Mouse (Mus musculus): ENCODE results near the gene Pi4kb. TPM values are rescaled to one million over a fixed set of nuclear protein-coding genes. Genes with fewer than 3 reads are reported as not detected.

The Pi4kb gene
- total RNA-seq, 1 experiment from 2014 or later: 40.5 TPM

- peak; percentile 51 for DNase-seq
These were observed 81.7 kb downstream of the Pi4kb start for GRCm38 (mm10) chr3:95056275-95056674.

Small RNAs within 50 kb of the gene (microRNA-seq; reads per million reads assigned to microRNA genes)
- gene Mir7013: 0.76 to 0.85 reads per million in 2 experiments

Other genes starting within 250 kb of the Pi4kb start
- 2.0 and 3.3 TPM in 2 replicates for gene Cgn, start 188.2 kb upstream of the Pi4kb start, total RNA-seq (2021)
- 29.1 and 31.4 TPM in 2 replicates for gene Pogz, start 137.2 kb upstream of the Pi4kb start, total RNA-seq (2021)
- 262 and 280 TPM in 2 replicates for gene Psmb4, start 87.8 kb upstream of the Pi4kb start, total RNA-seq (2021)
- 68.0 and 87.5 TPM in 2 replicates for gene Selenbp1, start 41.7 kb upstream of the Pi4kb start, total RNA-seq (2021)
- 22.4 and 26.9 TPM in 2 replicates for gene Rfx5, start 20.7 kb upstream of the Pi4kb start, total RNA-seq (2021)
- gene Zfp687, start 40.7 kb downstream of the Pi4kb start, total RNA-seq (2021): 30.9 and 33.2 TPM in 2 replicates
- 218 and 243 TPM in 2 replicates for gene Psmd4, start 67.9 kb downstream of the Pi4kb start, total RNA-seq (2021)
- gene Pip5k1a, start 132.2 kb downstream of the Pi4kb start, total RNA-seq (2021): 42.9 and 43.8 TPM in 2 replicates
- 56.6 and 62.8 TPM in 2 replicates for gene Vps72, start 136.3 kb downstream of the Pi4kb start, total RNA-seq (2021)
- 1.4 TPM in 1 of 2 replicates, not detected in the other for gene Tmod4, start 149.7 kb downstream of the Pi4kb start, total RNA-seq (2021)
- gene Scnm1, start 159.3 kb downstream of the Pi4kb start, total RNA-seq (2021): 39.8 and 43.6 TPM in 2 replicates
- gene Lysmd1, start 159.4 kb downstream of the Pi4kb start, total RNA-seq (2021): 9.0 and 11.3 TPM in 2 replicates
- 1.7 and 7.8 TPM in 2 replicates for gene Tnfaip8l2, start 167.6 kb downstream of the Pi4kb start, total RNA-seq (2021)
- gene Sema6c, start 185.7 kb downstream of the Pi4kb start, total RNA-seq (2021): 2.8 and 5.4 TPM in 2 replicates
- gene Gabpb2, start 243.2 kb downstream of the Pi4kb start, total RNA-seq (2021): 22.6 and 26.4 TPM in 2 replicates

All from adrenal gland, postnatal 14 days (tissue).